Mouse (Mus musculus): ENCODE measurements around the gene Cfb.

Cfb gene

GRCm38 (mm10) chr17:34884704-34885103 lies 22.4 kb upstream of the Cfb start:
- no peak for DNase-seq (ENCODE audit: low spot score in 2 of 2)

- no peak for DNase-seq (ENCODE audit: low spot score in 2 of 2)
Observed at GRCm38 (mm10) chr17:34883332-34883731, 21.0 kb upstream of the Cfb start.

GRCm38 (mm10) chr17:34881683-34882310 lies 19.5 kb upstream of the Cfb start, which contains the start of gene Gm20547:
Gm20547 (minus strand) TSS chr17:34882042.
- DNase-seq (ENCODE audit: low spot score in 2 of 2), result no peak

GRCm38 (mm10) chr17:34881166-34881565 lies 18.8 kb upstream of the Cfb start:
- no peak for DNase-seq (ENCODE audit: low spot score in 2 of 2)

- no peak for DNase-seq (ENCODE audit: low spot score in 2 of 2)
Observed at GRCm38 (mm10) chr17:34879336-34879879, 17.1 kb upstream of the Cfb start, which contains the start of gene Zbtb12. Zbtb12 (plus strand) TSS chr17:34879483.

GRCm38 (mm10) chr17:34874321-34874720 lies 12.0 kb upstream of the Cfb start:
- no peak for DNase-seq (ENCODE audit: low spot score in 2 of 2)

- no peak for DNase-seq (ENCODE audit: low spot score in 2 of 2)
Observed at GRCm38 (mm10) chr17:34865981-34866380, 3.7 kb upstream of the Cfb start.

- no peak for DNase-seq (ENCODE audit: low spot score in 2 of 2)
Observed at GRCm38 (mm10) chr17:34861704-34862415, 458 bp downstream of the Cfb start.

- no peak for DNase-seq (ENCODE audit: low spot score in 2 of 2)
Observed at GRCm38 (mm10) chr17:34860514-34860913, 1.8 kb downstream of the Cfb start.

GRCm38 (mm10) chr17:34858670-34859069 lies 3.6 kb downstream of the Cfb start:
- DNase-seq (ENCODE audit: low spot score in 2 of 2), result no peak

- peak; percentile 38 to 48 for DNase-seq (ENCODE audit: low spot score in 2 of 2)
Observed at GRCm38 (mm10) chr17:34855825-34856224, 6.5 kb downstream of the Cfb start.

- DNase-seq (ENCODE audit: low spot score in 2 of 2), result no peak
Observed at GRCm38 (mm10) chr17:34854761-34855160, 7.6 kb downstream of the Cfb start.

GRCm38 (mm10) chr17:34853511-34853910 lies 8.8 kb downstream of the Cfb start:
- no peak for DNase-seq (ENCODE audit: low spot score in 2 of 2)

GRCm38 (mm10) chr17:34850517-34851125 lies 11.7 kb downstream of the Cfb start:
- no peak for DNase-seq (ENCODE audit: low spot score in 2 of 2)

GRCm38 (mm10) chr17:34849722-34850516 lies 12.4 kb downstream of the Cfb start, which contains the start of the genes Skiv2l and Nelfe:
Skiv2l (minus strand) TSS chr17:34850210.
Nelfe (plus strand) TSS chr17:34850391.
- peak; percentile 97 to 98 for DNase-seq (ENCODE audit: low spot score in 2 of 2)

GRCm38 (mm10) chr17:34847615-34848014 lies 14.7 kb downstream of the Cfb start:
- no peak for DNase-seq (ENCODE audit: low spot score in 2 of 2)

- DNase-seq (ENCODE audit: low spot score in 2 of 2), result no peak
Observed at GRCm38 (mm10) chr17:34847192-34847591, 15.1 kb downstream of the Cfb start.

- no peak for DNase-seq (ENCODE audit: low spot score in 2 of 2)
Observed at GRCm38 (mm10) chr17:34844884-34845283, 17.4 kb downstream of the Cfb start.

- DNase-seq (ENCODE audit: low spot score in 2 of 2), result no peak
Observed at GRCm38 (mm10) chr17:34840736-34841307, 21.5 kb downstream of the Cfb start.

- DNase-seq (ENCODE audit: low spot score in 2 of 2), result no peak
Observed at GRCm38 (mm10) chr17:34838785-34839184, 23.5 kb downstream of the Cfb start.

Measured in spleen, postnatal 36 days (tissue).